Mouse (Mus musculus) thymus, adult 2 months (tissue): ENCODE measurements at regions not wholly inside any gene's neighbourhood (a gene's known extent, or its start where the extent isn't known, plus 50 kb on each side); places are given as distances from the start of the nearest gene placed in this dataset.

Experiments
- CTCF ChIP-seq: fragments of 200-500 bp; IDR thresholded peaks from 2 replicates; pipeline ENCODE4 v1.5.1; 2012; ENCODE audit warnings: mild to moderate bottlenecking, control low read depth, low read length, moderate library complexity, borderline replicate concordance; ENCODE audit not compliant: control insufficient read depth, poor library complexity, insufficient read depth; ENCODE audit errors: extremely low read depth
- POLR2A ChIP-seq: fragments of 200-500 bp; IDR thresholded peaks from 2 replicates; pipeline ENCODE4 v1.6.1; 2012; ENCODE audit warnings: mild to moderate bottlenecking, low read length, control low read depth, moderate library complexity; ENCODE audit not compliant: control insufficient read depth, poor library complexity, insufficient read depth; ENCODE audit errors: extremely low read depth

DNA sequence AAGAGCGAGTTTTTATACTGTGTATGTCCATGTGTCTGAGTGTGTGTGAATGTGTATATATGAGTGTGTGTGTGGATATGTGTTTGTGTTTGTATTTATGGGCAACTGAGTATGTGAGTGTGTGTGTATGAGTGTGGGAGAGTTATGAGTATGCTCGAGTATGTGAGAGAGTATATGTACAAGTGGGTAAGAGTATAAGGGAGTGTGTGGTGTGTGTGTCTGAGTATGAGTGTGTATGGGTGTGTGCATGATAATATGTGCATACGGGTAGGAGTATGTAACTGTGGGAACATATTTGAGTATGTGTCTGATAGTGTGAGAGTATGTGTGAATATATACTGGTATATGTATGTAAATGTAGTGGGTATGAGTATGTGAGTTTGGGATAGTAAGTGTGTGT lies 110.0 kb upstream of the Arhgef26 start:
- TF ChIP-seq POLR2A (no peak), CTCF (no peak)
